Mouse (Mus musculus): ENCODE data around the gene B3galt4. TPM values are rescaled to one million over a fixed set of nuclear protein-coding genes. Genes with fewer than 3 reads are reported as not detected.

B3galt4 gene
- polyA plus RNA-seq, 1 experiment: 7.7 TPM

- no peak for DNase-seq (ENCODE audit: low spot score)
These were observed 7.8 kb downstream of the B3galt4 start for GRCm38 (mm10) chr17:33943454-33943853.

- DNase-seq (ENCODE audit: low spot score): no peak
These were observed 9.9 kb downstream of the B3galt4 start for GRCm38 (mm10) chr17:33941381-33941780.

GRCm38 (mm10) chr17:33940981-33941380 lies 10.3 kb downstream of the B3galt4 start:
- DNase-seq (ENCODE audit: low spot score): no peak

- no peak for DNase-seq (ENCODE audit: low spot score)
These were observed 11.0 kb downstream of the B3galt4 start, which contains the start of the genes Pfdn6 and Wdr46 for GRCm38 (mm10) chr17:33940206-33940805. Pfdn6 (minus strand) TSS chr17:33940343. Wdr46 (plus strand) TSS chr17:33940660.

- DNase-seq (ENCODE audit: low spot score): no peak
These were observed 12.5 kb downstream of the B3galt4 start for GRCm38 (mm10) chr17:33938783-33939182.

- no peak for DNase-seq (ENCODE audit: low spot score)
These were observed 14.3 kb downstream of the B3galt4 start for GRCm38 (mm10) chr17:33936993-33937392.

- DNase-seq (ENCODE audit: low spot score): no peak
These were observed 15.7 kb downstream of the B3galt4 start for GRCm38 (mm10) chr17:33935422-33936055.

- DNase-seq (ENCODE audit: low spot score): no peak
These were observed 18.3 kb downstream of the B3galt4 start for GRCm38 (mm10) chr17:33932970-33933369.

- no peak for DNase-seq (ENCODE audit: low spot score)
These were observed 18.8 kb downstream of the B3galt4 start for GRCm38 (mm10) chr17:33932448-33932847.

- no peak for DNase-seq (ENCODE audit: low spot score)
These were observed 19.3 kb downstream of the B3galt4 start for GRCm38 (mm10) chr17:33931947-33932346.

- no peak for DNase-seq (ENCODE audit: low spot score)
These were observed 20.0 kb downstream of the B3galt4 start for GRCm38 (mm10) chr17:33931159-33931866.

GRCm38 (mm10) chr17:33930280-33931158 lies 20.8 kb downstream of the B3galt4 start:
- DNase-seq (ENCODE audit: low spot score): no peak

GRCm38 (mm10) chr17:33929371-33930279 lies 21.7 kb downstream of the B3galt4 start, which contains the start of gene Rgl2:
Rgl2 (plus strand) TSS chr17:33929543.
- DNase-seq (ENCODE audit: low spot score): peak; percentile 84

GRCm38 (mm10) chr17:33928251-33928947 lies 22.9 kb downstream of the B3galt4 start:
- no peak for DNase-seq (ENCODE audit: low spot score)

- no peak for DNase-seq (ENCODE audit: low spot score)
These were observed 24.9 kb downstream of the B3galt4 start for GRCm38 (mm10) chr17:33926207-33926932.

GRCm38 (mm10) chr17:33925406-33926116 lies 25.7 kb downstream of the B3galt4 start:
- no peak for DNase-seq (ENCODE audit: low spot score)

GRCm38 (mm10) chr17:33924577-33925283 lies 26.6 kb downstream of the B3galt4 start:
- DNase-seq (ENCODE audit: low spot score): no peak

GRCm38 (mm10) chr17:33921361-33921760 lies 29.9 kb downstream of the B3galt4 start:
- DNase-seq (ENCODE audit: low spot score): no peak

Measured in urinary bladder, adult 2 months (tissue).